Mouse (Mus musculus): ENCODE measurements around the gene Gm49673.
"Not testable (repeated sequence)": the region's sequence is repeated elsewhere in the genome, so short reads cannot be mapped to it uniquely, and the experiment has no call there.

The Gm49673 gene

DNA sequence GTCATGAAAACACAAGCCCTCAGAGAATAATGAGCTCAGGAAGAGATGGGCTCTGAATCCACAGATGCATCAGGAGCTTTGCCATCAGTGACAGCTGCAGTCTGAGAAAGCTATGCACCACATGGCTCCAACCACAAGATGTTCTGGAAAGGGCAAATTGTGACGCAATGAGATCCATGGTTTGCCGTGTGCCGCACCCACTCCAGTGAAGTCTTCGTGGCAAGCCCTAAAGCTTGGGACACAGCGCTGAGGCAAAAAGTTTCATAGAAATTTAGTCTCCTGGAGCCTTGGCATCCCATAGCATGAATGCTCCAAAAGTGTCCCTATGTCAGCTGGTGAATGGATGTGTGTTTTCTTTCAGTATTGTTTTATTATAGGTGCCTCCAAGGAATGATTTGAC is 9.5 kb downstream of the Gm49673 start:
- in situ Hi-C loops (cut with MboI, MseI): not testable (repeated sequence)

DNA sequence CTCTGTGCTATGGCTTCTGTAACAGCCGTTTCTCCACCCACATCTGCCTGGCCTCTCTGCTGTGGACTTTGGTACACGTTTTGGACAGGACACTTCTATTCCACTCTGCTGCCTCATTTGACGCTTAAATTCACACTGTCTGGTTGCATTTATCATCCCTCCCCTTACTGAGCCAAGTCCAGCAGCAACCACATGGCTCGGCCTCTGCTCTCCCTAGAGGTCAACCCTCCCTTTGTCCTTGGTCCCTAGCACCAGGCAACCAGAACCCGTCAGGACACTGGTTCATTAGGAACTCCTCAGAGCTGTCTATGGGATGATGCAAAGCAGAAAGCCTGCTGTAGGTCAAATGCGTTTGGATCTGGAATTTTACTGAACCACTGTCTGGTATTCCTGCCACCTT is 16.7 kb downstream of the Gm49673 start:
- in situ Hi-C loops (cut with MboI, MseI): loop anchor here (5.0 kb wide), 1 partner anchor 1134 kb away; no protein-coding TSS in a partner anchor

DNA sequence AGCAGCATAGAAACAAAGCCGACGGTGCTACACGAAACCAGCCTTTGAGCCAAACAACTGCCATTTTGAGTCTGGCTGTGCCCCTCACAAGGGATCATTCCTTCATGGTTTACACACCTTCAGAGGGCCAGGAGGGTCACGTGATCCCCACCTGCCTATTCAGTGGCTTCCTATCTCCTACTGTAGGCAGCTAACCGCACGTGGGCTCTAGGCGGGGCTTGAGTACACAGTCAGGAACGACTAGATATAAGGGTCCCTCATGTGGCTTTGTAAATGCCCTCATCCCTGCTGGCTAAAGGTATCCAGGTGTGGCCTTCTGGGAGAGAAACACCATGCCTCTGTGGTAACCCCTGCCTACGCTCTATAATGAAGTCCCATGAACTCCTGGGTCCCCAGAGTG is 18.0 kb downstream of the Gm49673 start:
- in situ Hi-C loops (cut with MboI, MseI): not testable (repeated sequence)

DNA sequence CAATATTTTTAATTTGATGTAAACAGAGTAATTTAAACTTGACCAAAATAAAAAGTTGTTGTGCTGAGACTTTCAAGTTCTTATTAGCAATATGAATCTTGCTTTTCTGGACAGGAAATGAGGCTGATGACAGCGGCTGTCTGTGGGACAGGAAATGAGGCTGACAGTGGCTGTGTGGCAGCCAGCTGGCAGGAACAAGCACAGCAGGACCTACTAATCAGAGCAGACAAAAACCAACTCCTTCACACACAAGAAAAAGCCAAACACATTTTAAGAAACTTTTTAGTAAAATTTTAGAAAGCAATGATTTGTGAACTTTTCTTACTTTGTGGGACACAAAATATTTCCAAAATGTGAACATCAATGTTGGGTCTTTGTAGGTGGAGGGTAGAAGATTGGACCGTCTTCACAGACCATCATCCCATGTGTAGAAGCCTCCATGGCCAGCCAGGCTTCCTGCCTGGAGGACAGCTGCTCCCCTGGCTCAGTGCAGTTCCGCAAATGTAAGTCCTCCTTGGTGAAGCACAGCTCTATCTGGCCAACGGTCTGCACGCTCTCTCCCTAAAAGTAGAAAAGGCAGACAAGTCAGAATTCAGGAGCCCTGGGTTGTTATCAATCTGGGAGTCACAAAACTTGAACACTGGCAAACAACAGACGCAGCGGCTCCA is 19.1 kb downstream of the Gm49673 start:
- in situ Hi-C loops (cut with MboI, MseI): not testable (repeated sequence)

DNA sequence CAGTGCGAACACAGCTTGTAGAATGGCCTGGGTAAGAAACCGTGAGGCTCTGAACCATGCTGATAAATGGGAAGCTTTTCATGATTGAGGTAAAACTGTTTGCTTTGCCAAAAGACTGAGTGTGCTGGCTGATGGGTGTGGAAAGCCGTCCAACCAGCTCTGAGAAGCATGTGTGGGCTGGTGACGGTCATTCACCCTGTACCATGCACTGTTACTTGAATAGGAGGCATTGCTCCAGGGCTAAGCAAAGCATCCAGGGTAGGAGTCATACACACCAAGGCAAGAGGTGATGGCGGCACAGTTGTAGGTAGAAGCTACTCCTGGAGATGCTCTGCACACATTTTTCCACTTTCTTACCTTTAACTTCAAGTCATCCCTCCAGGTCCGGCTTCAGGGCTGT is 23.0 kb downstream of the Gm49673 start:
- in situ Hi-C loops (cut with MboI, MseI): not testable (repeated sequence)

DNA sequence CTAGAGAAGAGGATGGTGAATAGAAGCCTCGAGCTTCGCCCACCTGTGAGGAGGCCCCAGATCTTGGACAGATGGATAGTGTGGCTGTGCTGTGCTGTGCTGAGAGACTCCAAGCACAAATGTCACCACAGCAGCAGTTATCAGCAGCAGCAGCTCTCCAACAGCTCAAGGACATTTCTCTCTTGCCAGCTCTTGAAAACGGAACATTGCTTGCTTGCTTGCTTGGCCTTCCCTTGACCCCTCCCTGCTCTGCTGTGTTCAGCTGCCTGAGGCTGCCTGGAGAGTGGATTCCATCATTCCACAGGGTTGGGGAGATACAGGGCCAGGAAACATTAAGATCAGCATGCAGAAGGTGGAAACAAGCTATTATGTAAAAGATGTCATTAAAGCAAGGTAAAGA is 24.6 kb downstream of the Gm49673 start:
- in situ Hi-C loops (cut with MboI, MseI): not testable (repeated sequence)

DNA sequence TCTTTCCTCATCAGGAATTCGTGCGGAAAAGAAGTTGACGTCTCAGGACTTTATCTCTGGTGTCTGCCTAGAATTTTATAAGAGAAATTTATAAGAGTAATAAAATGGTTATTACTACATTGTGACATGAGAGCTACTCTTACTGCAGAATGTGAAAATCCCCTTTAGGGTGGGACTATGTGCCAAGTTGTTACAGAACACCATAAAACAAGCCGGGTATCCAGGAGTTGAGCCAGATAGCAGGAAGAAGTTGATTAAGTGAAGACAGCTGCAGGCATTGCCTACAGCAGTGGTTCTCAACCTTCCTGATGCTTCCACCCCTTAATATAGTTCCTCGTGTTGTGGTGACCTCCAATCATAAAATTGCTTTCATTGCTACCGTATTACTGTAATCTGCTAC is 30.7 kb downstream of the Gm49673 start:
- in situ Hi-C loops (cut with MboI, MseI): not testable (repeated sequence)

DNA sequence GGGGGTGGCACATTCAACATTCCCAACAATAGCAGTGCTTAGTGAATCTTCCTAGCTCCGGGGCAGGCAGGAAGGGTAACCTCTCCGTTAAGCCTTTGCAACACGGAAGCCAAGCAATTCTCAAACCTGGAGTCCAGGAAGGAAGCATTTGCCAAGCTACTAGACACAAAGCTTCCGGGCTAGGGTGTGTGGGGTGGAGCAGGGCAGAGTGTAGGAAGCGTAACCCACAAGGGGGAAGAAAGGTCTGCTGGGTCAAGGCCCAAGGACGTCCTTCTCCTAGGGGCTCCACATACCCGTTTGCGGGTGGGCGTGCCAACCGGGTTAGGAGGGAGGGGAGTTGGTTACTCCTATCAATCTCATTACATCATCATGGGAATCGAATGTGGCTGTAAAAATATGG is 31.2 kb downstream of the Gm49673 start:
- in situ Hi-C loops (cut with MboI, MseI): not testable (repeated sequence)

DNA sequence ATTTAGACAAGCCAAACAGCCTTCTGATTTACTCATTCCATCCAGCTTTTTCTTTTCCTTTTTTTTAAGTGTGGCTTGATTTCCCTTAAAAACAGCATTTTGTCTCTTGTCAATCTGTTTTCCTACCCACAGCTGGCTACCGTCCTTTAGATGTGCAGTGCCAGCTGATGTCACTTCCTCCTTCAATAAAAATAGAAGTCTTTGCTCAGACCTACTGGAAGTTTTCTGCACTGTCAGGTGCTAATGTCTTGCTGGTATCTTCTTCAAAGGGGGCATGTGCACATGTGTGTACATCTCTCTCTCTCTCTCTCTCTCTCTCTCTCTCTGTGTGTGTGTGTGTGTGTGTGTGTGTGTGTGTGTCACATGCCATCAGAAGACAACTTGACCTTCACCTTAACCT is 35.4 kb downstream of the Gm49673 start:
- in situ Hi-C loops (cut with MboI, MseI): not testable (repeated sequence)

DNA sequence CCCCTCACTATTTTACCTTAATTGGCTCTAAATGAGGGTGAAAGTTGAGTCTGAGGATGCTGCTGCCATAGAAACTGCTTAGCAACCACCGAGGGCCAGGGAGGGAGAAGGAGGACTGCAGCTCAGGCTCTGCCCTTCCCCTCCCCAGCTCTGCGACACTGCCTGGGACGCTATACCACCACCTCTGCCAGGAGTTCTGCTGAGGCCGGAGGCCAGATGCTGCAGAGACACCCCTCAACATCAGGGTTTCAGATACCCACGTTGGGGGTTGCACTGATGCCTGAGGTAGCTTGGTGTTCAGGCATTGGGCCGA is 46.3 kb downstream of the Gm49673 start:
- in situ Hi-C loops (cut with MboI, MseI): not testable (repeated sequence)

DNA sequence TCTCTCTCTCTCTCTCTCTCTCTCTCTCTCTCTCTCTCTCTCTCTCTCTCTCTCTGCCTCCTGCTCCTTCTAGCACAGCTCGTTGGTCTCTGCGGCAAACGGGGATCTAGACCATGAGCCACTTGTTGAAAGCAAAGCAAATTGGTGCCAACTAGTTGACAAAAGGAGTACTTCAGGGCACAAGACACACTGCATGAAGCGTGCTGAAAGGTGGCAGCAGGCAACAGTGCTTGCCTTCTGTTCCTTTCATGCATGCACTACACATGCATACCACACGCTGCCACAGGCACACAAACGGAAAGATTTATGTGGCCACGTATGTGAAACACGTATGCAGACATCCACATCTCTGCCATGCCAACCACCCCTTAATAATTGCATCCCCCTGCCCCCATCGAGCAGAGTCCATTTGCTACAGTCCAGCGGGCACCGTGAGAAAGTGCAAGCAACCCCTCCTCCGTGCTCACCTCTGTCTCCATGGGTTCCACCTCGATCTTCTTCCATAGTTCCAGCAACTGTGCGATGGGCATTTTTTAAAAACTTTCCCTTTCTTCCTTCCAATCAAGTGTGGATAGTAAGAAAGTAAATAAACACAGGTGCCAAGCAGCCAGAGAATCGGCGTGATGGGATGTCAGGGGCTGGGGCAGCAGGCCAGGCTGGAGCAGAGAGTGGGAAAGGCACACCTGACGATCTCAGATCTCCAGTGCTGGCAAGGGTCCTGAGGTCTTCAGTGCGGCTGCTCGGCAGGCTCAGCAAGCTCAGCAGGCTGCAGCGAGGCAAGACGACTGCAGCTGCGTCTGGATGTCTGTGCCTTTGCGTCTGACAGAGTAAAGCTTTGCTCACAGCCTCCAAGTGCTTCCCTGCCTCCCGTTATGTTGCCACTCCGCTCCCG is 46.9 kb downstream of the Gm49673 start:
- in situ Hi-C loops (cut with MboI, MseI): not testable (repeated sequence)

DNA sequence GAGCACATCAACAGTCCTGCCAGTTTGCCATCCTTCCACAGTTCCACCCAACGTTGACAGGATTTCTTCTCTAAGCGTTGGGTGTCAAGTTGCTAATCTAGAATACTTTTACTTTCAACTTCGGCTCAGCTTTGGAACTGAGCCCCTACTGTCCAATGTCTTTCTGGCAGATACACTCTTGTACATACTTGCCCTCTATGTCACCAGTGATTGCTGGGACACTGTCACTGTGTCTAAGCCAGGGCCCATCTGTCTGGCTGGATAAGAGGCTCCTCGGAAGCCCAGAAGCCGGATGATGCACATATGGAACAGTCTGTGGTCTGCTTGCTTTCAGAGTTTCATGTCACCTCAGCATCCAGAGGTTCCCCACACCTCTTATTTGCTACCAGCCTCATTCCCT is 51.4 kb downstream of the Gm49673 start:
- in situ Hi-C loops (cut with MboI, MseI): not testable (repeated sequence)

DNA sequence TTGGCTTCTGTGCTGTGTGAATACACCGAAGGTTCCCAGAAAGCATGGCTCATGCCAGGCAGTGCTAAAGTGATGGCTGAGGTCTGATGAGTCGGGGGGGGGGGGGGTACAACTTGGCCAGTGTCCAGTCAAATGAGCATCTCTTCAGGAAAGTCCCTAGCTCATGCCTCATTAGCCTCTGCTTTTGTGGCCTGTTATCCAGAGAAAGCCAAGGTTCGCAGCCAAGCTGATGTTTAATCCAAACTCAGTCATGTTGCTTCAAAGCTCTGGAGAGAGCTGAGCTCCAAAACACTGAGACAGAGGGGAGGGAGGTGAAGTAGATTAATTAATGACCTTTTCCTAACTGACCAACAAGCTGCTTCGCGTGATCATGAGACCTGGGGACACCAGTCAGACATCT is 51.9 kb downstream of the Gm49673 start:
- in situ Hi-C loops (cut with MboI, MseI): not testable (repeated sequence)

DNA sequence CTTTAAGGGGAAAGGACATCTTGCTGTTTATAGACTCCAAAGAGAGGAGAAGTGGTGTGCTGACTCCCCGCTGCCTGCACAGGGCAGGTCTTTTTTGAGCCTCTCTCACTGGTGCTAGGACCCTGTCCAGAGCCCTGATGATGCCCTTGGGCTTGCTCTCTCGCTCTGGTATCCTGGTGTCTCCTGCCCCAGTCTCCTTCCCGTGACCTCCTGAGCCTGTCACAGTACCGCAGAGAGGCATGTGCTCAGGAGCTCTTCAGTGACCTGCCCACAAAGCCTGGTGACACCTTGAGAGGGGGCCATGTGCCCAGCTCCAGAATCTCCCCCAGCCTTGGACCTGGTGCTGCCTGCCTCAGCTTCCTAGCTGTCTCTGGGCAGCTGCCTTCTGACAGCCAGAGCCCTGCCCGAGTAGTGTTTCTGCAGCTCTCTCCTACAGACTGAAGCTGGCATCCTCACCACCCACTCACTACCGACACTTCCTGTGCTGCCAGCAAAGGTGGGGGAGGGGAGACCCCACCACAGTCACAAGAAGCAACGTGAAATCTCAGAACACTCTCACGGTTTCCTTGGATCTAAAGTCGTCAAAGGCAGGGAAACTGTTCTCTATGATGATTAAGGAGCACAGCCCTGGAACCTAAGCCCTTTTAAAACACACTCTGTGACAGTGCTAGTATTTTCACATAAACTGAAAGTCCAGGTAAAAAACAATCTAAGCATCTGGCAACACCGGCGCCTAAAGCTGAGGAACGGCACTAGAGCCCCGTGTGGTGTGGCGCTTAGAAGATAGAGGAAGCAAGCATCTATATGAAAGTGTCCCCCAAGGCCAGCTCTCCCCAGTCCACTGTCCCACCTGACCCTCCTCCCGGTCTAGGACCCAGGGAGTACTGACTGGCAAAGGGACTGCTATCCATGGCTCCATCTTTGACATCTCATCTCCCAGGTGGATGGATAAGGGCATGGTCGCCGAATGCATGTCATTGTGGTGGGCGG is 54.8 kb downstream of the Gm49673 start:
- in situ Hi-C loops (cut with MboI, MseI): not testable (repeated sequence)

DNA sequence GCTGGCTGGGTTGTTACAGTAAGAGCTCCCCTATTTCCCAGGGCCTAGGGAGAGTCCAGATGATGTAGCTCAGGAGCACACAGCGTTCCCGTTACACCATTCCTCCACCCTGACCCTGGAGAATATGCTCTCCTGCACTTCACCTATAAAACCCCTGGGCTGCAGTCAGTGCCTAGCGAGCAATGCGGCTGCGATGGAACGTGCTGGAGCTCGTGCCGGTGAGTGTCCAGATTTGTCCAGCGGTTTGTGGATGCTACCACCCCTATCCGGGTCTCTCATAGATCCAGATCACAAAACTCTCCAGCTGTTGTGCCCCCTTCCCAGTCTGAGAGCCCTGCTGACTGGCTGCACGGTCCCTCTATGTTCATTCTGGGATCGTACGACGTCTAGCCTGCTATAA is 56.3 kb downstream of the Gm49673 start:
- in situ Hi-C loops (cut with MboI, MseI): not testable (repeated sequence)

DNA sequence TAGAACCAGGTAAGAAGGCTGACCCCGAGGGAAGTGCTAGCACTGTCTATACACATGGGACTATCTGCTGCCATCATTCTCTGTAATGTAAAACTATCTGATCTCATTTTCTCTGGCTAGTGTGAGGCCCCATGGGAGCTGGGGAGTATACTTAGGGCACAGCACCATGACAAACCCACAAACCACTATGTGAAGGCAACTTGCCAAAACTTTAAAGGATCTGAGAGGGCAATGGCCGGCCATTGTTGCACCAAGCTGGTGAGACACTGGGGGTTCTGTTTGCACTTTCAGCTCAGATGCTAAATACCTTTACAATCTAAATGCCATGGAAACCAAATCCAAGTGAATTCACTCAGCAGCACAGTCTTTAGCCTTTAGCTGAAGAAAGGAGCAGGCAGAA is 77.7 kb downstream of the Gm49673 start:
- in situ Hi-C loops (cut with MboI, MseI): not testable (repeated sequence)

DNA sequence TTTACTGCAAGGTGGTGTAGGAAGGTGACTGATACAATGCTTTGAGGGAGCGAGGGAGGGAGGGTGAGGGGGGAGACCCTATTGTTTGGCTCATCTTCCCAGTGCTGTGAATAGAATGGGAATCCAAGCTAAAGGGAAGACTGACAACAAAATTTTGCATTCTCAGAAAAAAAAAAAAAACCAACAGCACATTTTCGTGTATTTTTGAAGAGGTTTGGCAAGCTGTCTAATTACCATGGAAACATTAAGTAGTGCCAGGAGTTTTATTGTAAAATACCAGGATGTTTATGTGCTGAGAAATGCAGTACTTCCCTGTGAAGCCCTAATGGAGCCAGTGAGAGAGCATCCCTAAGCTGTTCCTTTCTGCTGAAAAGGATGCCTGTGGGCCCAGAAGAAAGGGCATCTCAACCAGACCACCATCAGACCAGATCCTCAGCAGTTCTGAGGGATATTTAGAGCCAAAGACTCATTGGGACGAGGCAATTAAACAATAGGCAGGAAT is 90.9 kb downstream of the Gm49673 start:
- in situ Hi-C loops (cut with MboI, MseI): not testable (repeated sequence)

DNA sequence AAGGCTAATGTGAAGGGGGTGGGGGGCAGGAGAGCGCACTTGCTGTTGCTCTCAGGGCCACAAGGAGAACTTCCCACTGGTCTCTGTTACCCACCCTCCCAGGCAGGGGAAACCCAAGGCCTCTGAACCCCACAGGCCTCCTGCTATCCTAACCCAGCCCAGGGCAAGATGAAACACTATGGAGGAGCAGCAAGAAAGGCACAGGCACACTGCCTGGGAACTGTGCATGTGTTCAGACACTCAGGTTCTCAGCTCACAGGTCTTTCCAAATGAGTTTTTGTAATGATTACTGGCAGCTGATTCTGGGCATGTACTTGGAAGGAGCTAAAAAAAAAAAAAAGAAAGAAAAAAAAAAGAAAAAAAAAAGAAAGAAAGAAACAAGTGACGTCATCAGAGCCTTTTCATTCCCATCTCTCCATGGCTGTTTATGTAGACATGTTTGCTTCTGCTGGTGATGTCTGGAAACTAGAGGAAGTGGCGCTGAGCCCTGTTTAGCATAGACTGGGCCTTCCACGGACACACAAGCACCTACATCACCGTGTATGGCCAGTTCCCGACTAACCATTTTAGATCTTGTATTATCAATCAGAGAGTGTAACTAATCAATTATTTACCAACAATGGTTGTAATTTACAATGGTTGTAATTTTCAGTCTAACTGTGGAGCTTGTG is 91.5 kb downstream of the Gm49673 start:
- in situ Hi-C loops (cut with MboI, MseI): not testable (repeated sequence)

DNA sequence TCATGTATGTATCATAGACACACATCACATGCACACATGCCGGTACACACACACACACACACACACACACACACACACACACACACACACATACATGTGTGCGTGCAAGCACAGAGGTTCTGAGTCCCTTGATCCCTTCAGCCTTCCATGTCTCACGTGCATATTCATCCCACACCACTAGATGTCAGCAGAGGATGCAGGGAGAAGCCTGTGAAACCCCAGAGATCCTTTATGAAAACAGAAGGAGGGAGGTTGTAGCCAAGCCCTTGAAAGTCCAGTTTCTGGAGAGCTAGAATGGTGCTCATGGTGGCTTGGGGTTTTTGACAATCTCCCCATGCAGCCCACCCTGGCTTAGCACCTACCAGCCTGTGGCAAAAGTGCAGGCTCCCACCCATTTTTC is 96.3 kb downstream of the Gm49673 start:
- in situ Hi-C loops (cut with MboI, MseI): loop anchor here (5.0 kb wide), 1 partner anchor 979 kb away; no protein-coding TSS in a partner anchor

DNA sequence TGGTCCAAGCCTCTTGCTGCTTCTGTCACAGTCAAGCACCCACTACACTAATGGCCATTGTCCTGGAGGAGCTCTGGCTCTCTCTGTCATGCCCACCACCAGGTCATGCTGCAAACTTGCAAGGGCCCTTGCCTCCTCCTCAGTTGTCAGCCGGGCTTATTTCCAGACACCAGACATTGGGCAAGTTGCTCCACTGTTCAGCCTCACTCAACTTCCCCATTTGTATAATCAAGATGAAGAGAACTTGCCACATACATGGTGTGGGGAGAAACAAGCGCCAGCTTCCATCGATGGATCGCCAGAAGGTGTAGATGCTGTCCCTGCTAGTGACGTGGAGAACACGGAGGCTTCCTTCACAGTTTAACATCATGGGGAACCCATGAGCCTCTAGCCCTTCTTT is 97.4 kb downstream of the Gm49673 start:
- in situ Hi-C loops (cut with MboI, MseI): loop anchor here (5.0 kb wide), 1 partner anchor 978 kb away; no protein-coding TSS in a partner anchor

DNA sequence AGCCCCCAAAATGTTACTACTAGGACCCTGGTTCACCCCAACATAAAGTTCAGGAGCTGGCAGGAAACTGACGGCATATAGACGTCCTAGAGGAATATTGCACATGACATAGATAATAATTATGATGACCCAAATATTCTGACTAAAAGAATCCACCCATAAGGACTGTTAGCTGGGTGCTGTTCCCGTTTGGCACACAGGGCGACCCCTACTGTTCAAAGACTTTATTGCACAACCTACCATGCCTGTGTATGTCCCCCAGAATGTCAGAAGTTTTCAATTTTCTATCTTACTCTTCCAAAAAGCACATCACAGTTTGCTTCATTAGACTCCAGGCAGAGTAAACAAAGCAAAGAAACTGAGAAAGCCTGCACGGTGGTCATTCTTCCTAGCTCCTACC is 101.4 kb downstream of the Gm49673 start:
- in situ Hi-C loops (cut with MboI, MseI): not testable (repeated sequence)

All from T-helper 2 cell (primary cell).